Mouse (Mus musculus) right cerebral cortex, postnatal 4 days (tissue): ENCODE data around the gene Rbm8a2.
"Not testable (repeated sequence)": the region's sequence is repeated elsewhere in the genome, so short reads cannot be mapped to it uniquely, and the experiment has no call there.

Experiments used
- DNase-seq: peaks from one replicate; pipeline ENCODE4 v3.0.0-alpha.2; 2022

The Rbm8a2 gene

DNA sequence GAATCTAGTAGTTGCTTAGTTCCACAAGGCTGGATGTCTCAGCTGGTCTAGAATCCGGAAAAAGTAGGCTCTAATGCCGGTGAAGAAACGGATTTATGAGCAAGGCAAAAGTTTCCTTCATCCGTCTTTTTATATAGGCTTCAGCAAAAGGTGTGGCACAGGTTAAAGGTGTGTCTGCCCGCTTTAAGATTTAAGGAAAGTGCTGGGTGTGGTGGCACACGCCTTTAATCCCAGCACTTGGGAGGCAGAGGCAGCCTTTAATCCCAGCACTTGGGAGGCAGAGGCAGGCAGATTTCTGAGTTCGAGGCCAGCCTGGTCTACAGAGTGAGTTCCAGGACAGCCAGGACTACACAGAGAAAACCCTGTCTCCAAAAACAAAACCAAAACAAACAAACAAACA is at the start of gene Rbm8a2:
Rbm8a2 (minus strand) TSS at position 101 of the 400 bp plus-strand sequence.
- not testable (repeated sequence) for DNase-seq

DNA sequence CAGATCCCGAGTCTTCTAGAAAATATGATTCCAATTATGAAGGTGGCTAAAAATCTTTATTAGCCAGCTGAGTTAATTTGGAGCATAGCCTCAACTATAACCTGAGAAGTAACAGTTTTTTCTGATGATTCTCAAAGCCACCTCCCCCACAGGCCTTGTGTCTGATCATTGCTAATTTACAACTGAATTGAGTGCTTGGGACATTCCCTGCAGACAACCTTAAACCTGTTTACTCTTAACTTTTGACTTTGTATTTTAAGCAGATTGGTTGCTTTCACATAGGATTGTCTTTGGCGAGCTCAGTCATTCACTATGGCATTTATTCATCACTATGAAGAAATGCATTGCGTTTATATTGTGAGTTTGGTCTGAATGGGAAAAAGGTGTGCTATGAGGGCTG is 49.5 kb upstream of the Rbm8a2 start:
- DNase-seq: no peak

DNA sequence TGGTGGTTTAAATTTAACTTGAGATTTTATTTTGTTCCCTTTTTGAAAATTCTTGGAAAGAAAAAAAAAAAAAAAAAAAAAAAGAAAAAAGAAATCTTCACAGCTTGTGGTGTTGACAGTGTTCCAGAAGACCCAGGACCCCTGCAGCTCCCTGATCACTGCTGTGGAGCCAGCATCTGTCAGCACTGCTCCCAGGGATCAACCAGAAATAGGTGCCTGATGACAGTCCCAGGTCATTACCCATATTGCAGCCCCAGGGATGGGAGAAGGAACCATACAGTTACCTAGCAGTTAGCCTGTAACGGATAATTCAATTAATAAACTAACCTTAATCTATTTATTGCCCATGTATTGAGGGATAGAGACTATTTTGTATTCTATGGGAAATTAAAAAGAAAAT is 45.6 kb upstream of the Rbm8a2 start:
- DNase-seq: no peak

DNA sequence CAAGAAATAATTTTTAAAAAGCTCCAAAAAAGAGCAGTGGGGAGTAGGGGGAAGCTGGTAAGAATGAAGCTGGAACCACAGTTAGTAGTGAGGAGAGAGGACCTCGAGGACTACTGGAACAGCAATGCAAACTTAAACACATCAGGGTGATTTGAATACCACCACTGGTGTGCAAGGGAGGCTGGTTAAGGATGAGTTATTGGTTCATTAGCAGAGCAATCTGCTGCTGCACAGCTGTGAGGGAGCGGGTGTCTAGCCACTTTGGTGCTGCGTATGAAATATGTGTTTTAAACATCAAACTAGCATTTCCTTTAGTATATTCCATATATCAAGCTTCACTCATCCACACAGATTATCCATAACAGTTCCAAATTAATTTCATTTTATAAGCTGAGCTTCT is 39.6 kb upstream of the Rbm8a2 start:
- DNase-seq: no peak

DNA sequence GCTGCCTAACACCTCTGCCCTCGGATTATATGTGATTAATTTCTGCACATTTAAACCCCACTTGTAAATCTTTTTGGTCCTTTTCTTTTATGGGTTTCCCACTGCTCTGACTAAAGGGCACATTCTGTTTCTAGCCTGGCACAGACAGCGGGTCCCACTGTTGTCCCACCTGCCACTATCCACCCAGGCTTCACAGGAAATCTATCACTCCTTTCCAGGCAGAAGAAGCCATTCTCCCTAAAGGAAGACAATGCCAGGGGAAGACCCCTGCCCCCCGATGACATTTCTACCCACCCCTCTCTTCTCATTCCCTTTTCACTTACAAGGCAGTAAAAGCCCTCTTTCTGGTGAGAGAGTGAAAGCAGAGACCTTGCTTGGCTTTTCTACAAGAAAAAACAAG is 37.2 kb upstream of the Rbm8a2 start:
- no peak for DNase-seq

DNA sequence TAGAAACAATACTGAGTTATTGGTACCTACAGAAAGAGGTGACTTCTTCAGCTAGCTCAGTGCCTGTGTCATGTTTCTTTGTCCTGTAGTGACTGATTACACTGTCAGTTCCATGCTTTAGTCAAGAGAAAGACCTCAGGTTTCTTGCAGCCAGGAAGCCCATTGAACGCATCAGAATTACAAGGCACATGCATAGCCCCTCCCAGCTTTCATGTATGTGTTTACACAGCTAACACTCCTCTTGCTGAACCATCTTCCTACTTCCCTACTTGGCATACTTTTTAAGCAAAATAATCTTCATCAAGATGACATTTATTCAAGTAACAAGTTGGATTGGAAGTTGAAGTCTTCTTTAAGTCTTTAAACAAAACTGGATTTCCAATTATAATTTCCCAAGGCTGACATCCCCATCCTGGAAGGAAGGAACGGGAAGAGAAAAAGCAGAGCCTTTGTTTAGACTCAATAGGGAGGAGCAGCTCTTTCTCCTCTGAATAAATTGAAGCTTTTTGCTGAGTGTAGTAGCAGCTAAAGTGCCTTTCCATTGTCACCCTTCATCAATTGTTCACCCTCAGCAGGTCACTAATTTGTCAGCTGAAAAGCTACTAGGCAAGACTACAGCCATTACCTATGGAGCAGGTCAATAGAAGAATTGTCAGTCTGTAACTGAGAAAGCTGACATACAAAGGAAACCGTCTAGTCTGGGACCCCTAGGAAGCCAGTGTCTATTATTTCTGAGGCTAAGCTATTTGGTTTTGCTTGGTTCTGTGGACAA is 34.8 kb upstream of the Rbm8a2 start:
- DNase-seq: no peak

DNA sequence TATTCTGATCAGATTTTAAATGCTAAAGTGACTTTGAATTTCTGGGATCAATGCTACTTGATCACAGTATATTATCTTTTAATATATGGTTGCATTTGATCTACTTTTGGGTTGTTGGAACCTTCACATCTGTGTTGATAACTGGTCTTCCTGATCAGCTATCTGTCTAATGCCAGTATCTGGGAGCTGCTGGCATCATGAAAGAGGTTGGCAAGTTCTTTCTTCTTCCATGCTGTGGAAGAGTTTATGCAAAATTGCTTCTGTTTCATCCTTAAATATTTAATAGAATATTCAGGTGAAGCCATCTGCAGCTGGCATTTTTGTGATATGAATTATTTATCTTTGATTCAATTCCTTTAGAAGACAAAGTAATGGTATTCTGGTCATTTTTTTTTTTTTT is 32.6 kb upstream of the Rbm8a2 start:
- no peak for DNase-seq

DNA sequence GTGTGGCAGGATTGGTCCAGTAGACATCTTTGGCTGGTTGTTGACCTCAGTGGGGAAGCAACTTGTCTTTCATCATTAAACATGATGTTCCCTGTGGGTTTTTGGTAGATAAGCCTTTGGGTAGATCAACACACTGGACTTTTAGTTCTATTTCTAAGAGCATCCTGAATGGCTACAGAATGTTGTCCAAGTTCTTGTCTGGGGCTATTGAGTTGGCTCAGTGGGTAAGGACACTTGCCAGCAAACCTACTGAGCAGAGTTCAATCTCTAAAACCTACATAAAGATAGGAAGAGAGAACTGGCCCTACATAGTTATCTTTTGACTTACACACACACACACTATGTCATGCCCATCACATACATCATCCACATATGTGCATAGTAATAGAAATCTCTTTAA is 32.2 kb upstream of the Rbm8a2 start:
- DNase-seq: no peak

DNA sequence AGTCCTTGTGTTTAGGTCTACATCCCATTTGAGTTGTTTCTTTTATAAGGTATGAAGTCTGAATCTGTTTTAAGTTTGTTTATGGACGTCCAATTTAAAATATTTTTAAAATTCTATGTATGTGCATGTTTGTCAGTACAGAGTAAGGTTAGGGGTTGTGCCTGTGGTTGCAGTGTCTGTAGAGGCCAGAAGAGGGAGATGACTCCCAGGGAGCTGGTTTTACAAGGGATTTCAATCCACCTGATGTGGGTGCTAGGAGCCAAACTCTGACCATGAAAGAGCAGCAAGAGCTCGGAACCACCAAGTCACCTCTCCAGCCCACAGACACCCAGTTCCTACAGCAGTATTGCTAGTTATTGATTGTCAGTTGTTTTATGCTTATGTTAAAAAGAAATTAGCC is 29.5 kb upstream of the Rbm8a2 start:
- no peak for DNase-seq

DNA sequence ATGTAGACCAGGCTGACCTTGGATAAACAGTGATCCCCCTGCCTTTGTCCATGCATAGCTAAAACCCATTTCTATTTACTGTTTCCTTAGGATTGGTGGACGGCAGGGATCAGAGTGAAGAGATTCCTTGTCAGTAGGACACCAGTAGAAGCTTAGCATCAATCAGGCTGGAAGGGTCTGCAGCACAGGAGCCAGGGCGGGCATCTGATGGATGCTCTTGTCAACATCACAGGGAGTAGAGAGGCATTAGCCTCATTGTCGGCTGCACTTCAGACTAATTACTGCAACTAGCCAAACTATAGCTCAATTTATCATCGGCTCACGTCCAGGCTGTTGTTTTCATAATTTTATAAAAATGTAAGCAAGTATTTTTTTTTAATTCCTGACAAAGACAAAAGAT is 21.7 kb upstream of the Rbm8a2 start:
- DNase-seq: no peak

DNA sequence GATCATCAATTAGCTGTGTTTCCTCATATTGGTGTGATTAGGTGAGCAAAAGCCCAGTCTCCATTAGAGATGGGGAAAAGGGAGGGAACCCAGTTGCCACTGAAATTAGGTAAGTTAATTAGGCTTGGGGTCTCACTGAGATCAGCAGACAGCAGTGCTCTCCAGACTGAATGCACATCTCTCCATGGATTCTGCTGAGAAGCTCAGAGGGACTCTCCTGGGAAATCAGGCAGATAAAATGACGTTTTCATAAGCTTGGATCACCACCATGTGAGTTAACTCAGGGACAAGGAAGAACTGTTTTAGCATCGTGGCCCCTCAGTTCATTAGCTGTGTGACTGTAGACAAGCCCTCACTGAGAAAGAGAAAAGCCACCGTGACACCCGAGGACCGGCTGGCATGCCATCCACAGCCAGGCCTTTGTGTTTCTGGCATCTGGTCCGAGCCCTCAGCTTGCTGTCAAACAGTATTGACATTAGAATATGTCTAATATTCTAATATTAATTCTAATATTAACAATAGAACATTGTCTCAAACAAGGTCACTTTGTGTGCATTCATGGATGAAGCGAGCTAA is 18.2 kb upstream of the Rbm8a2 start:
- no peak for DNase-seq

DNA sequence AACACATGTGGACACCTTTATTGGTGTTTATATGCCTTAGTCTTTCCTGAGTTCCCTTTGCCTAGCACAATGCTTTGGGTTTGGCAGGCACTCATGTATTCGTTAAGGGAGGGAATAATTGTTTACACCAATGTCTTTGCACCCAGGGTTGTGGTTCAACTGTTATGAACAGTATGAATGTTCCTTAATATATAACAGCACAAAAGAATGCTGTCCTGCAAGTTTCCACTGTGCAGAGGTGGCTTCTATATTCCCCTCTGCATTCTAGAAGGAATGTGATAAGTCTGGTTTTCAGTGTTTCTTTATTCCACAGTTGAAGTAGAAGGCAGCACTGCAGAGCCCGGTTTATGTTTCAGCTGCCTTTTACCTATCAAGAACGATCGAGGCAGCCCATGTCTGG is 10.0 kb upstream of the Rbm8a2 start:
- DNase-seq: no peak

DNA sequence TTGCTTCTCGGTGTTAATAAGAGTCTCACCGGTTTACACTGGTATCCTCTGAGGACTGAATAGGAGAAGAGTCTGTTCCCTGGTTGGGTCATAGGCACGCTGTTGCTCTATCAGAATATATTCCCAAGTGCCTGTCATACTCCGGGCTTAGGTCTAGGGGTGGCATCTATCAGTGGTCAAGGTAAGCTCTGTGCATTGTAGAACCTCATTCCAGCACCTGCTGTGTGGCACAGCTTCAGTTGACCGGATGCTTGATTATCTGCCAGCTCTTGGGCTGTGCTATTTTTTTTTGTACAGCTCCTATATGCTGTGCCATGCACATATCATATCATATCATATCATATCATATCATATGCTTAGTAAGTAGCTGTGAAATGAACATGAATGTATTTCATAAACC is 9.5 kb upstream of the Rbm8a2 start:
- no peak for DNase-seq

DNA sequence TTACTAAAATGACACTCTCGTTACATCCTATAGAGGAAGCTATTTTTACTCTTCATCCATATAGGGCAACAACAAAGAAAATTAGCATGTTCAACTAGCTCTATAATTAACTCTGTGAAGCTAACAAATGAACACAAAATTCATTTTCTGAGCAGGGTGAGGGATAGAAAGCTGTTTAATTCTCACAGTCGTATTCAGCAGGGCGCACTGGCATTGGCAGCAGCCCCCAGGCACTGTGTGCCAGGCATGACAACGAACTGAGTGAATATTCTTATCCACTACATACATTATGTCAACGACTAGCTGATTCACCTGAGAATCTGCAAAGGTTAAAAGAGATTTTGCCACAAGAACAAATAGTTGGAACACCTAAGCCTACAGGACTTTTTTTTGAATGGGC is 8.2 kb downstream of the Rbm8a2 start:
- DNase-seq: no peak

DNA sequence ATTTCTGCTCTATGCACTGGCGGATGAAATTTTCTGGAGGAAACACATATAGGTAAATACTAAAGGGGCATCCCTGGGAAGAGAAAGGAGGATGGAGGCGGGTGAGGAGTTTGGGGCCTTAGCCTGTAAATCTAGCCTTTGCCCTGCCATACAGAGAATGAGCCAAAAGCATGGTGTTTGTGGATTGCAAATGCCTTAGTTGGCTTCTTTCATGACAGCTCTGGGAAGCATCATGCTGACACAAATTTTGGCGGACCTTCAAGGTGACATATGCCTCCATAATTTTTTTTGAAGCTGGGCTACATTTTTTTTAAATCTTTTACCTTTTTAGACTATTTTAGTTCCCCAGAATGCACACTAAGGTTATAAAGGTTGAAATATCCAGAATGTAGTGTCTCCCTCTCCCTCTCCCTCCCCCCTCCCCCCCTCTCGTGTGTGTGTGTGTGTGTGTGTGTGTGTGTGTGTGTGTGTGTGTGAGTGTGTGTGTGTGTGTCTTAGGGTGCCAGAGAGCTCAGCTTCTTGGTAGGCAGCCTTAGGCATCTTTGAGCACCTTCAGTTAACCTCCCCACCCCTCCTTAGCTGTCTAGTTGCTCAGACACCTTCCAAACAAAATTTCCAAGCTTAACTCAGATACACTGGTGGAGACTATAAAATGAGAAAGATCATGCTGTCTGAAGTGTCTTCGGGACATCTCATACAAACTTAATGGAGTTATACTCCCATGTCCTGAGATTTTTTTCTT is 11.7 kb downstream of the Rbm8a2 start:
- no peak for DNase-seq

DNA sequence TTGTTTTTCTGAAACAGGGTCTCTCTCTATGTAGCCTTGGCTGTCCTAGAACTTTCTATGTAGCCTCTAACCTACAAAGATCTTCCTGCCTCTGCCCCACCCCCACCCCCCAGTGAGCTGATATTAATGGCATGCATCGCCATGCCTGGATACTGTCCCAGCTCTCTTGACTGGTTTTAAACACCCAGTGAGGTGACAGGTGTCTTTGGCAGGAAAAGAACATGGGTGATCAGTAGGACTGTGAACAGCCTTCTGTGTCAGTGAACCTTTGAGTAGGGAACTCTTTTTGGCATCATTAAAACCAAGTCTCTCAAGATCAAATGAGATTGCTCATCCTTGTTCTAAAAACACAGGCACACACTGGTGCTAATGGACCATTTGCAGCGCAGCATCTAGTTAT is 17.1 kb downstream of the Rbm8a2 start:
- DNase-seq: no peak

DNA sequence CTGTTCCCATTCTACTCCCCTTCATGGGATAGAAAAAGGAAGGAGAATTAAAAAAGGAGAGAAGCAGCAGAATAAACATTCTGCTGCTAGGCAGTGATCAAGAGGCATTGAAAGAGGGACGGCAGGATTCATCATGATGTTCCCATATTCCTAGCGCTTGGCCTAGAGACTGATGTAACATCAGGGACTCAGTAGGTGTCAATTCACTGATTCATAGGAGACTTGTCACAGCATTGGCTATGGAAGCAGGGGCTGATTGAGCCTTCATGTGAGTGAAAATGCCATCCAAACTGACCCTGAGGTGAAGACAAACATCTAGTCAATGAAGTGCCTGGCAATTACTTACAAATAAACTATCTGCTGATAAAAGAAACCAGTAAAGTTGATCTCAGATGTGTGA is 28.1 kb downstream of the Rbm8a2 start:
- no peak for DNase-seq

DNA sequence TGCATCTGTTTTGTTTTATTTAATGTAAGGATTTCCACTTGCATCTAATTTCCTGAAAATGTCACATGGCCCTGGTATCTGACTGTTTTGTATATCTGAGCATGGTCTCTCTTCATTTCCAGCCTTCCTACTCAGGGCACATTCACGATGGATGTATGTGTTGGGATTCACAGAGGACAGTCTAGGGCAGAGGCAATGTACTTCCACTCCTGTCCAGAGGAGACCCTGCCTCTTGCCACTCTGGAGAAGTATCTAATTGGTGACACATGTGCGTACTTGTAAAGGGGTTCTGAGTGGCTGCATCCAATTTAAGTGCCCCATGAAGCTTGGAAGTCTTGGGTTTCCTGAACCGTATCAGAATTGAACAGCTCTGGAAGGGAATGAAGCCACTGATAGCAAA is 28.5 kb downstream of the Rbm8a2 start:
- no peak for DNase-seq

DNA sequence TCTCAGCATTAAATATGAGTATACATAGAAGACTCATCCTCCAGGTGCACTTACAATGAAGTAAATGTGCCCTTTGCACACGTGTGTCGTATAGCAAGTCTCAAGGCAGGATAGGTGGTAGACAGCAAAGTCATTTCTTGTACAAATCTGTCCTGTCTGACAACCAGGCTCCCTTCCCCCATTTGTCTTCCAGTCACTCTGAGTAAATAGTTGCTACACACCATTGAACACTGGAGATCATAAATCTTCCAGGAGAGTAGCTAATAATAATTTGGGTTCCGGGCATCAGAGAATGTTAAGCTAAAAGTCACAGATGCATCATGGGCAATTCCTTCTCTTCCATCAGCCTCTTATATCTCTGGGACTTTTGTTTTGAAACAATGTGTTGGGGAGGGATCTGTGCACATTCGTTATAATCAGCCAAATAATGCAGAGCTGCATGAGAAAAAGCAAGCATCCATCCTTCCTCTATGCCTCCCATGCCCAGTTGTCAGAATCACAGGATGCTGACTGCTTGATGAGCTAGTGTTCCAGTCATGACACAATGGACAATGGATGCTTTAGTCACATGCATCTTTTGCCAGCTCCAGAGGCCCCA is 32.1 kb downstream of the Rbm8a2 start:
- no peak for DNase-seq

DNA sequence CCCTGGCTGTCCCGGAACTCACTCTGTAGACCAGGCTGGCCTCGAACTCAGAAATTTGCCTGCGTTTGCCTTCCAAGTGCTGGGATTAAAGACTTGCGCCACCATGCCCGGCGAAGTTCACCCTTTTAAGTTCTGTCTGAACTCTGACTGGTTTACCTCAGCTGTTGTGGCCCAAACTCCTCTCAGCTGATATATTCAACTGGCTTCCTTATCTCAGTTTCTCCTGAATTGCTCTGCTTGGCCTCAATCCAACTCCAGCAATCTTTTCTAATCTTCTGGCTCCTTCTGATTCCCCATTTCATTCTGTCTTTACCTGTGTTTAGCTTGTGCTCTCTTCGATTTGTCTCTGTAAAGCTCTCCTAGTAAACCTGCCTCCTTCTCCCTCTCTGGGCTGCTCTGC is 35.7 kb downstream of the Rbm8a2 start:
- no peak for DNase-seq

DNA sequence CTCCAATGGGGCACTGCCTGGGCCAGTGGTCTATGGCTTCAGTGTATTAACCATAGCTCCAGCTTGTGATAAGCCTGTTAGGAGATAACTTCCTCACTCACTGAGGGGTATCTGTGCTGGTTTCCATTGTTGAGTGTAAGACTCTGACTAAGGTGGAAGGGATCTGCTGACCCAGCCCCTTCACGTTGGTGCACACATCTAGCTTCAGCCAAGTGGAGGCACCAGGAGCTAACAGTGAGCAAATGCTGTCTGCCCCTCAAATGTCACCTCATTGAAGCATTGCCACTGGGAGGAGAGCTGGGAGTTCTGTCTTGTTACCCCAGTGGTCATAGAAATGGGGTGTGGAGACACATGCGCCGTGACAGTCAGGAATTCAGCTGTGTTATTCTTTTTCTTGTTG is 40.2 kb downstream of the Rbm8a2 start:
- no peak for DNase-seq

DNA sequence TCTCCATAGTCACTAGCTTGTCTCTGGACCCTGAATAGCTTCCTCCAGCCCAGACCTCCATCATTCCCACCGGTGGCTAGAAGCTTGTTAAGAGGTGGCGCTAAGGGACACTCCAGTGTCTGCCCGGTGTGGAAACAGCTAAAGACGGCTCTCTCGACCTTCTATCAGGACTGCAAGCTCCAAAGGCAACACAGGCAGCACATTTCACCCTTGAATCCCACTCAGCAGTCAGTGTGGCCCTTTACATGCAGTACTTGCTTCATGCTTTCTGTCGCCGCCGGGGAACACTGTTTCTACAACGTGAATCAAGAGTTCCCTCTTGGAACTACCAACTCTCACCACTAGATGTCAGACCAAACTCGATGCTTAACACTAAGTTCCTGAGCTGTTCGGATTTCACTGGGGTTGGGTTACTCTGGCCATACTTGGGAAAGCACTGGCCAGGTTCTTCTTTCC is 42.6 kb downstream of the Rbm8a2 start:
- DNase-seq: peak; percentile 66

DNA sequence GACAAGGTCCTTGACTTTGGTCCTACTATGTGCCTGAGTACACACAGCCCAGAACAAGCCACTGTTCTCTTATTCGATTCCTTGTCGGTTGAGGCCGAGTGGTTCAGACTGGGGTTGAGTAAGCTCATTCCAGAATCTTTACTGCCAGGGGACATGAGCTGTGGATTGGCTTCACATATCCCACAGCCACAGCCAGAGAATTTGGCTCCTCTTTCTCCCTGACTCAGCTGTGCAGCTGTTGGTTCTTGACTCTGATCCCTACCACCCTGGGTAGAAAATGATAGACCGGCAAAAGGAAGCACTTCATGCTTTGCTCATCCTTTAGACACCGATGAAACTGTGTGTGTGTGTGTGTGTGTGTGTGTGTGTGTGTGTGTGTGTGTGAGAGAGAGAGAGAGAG is 47.5 kb downstream of the Rbm8a2 start:
- DNase-seq: no peak
